Mouse (Mus musculus): ENCODE measurements at regions not wholly inside any gene's neighbourhood (a gene's known extent, or its start where the extent isn't known, plus 50 kb on each side); places are given as distances from the start of the nearest gene placed in this dataset.
A peak's percentile ranks its signal among the peaks of the same experiment; 100 is the strongest.

GRCm38 (mm10) chr15:25117980-25118379 is 295.6 kb downstream of the Basp1 start:
- DNase-seq = no peak

GRCm38 (mm10) chr15:25102727-25103126 is 310.8 kb downstream of the Basp1 start:
- no peak for DNase-seq

GRCm38 (mm10) chr15:25093758-25094157 is 319.8 kb downstream of the Basp1 start:
- no peak for DNase-seq

GRCm38 (mm10) chr15:25069701-25070100 is 343.9 kb downstream of the Basp1 start:
- no peak for DNase-seq

GRCm38 (mm10) chr15:25059347-25059746 is 354.2 kb downstream of the Basp1 start:
- DNase-seq = no peak

GRCm38 (mm10) chr15:25047875-25048274 is 365.7 kb downstream of the Basp1 start:
- DNase-seq = peak in 1 of 2 experiments; percentile 32

GRCm38 (mm10) chr15:25046514-25047138 is 366.9 kb downstream of the Basp1 start:
- DNase-seq = no peak

- no peak for DNase-seq
Measured at GRCm38 (mm10) chr15:25036231-25036630, 377.3 kb downstream of the Basp1 start.

- DNase-seq = no peak
Measured at GRCm38 (mm10) chr15:25027865-25028264, 385.7 kb downstream of the Basp1 start.

GRCm38 (mm10) chr15:25026786-25027461 is 386.6 kb downstream of the Basp1 start:
- no peak for DNase-seq

- DNase-seq = no peak
Measured at GRCm38 (mm10) chr15:25026351-25026750, 387.2 kb downstream of the Basp1 start.

- DNase-seq = no peak
Measured at GRCm38 (mm10) chr15:25020916-25021315, 392.6 kb downstream of the Basp1 start.

- no peak for DNase-seq
Measured at GRCm38 (mm10) chr15:25019352-25019941, 394.1 kb downstream of the Basp1 start.

GRCm38 (mm10) chr15:25018937-25019336 is 394.6 kb downstream of the Basp1 start:
- no peak for DNase-seq

GRCm38 (mm10) chr15:25007720-25008119 is 405.8 kb downstream of the Basp1 start:
- DNase-seq = no peak

- no peak for DNase-seq
Measured at GRCm38 (mm10) chr15:25000171-25000570, 413.4 kb downstream of the Basp1 start.

GRCm38 (mm10) chr15:24993325-24993673 is 420.3 kb downstream of the Basp1 start:
- DNase-seq = no peak

- DNase-seq = no peak
Measured at GRCm38 (mm10) chr15:24992665-24993324, 420.8 kb downstream of the Basp1 start.

- no peak for DNase-seq
Measured at GRCm38 (mm10) chr15:24990082-24990786, 423.3 kb downstream of the Basp1 start.

GRCm38 (mm10) chr15:24980841-24981240 is 432.7 kb downstream of the Basp1 start:
- no peak for DNase-seq

GRCm38 (mm10) chr15:24972020-24972419 is 441.5 kb downstream of the Basp1 start:
- DNase-seq = no peak

GRCm38 (mm10) chr15:24969391-24969812 is 444.2 kb downstream of the Basp1 start:
- peak in 1 of 2 experiments; percentile 22 for DNase-seq
